16 mouse cellular contexts compared by ENCODE assay signal in genomic region chr10:7695286-7695685, GRCm38 (mm10). TPM values are rescaled to one million over a fixed set of nuclear protein-coding genes. Genes with fewer than 3 reads are reported as not detected.
DNase-seq lines count a peak whose midpoint lies in the region; ATAC-seq and TF ChIP-seq lines count a peak whose summit lies in the region.
"Had no signal": no experiment of that assay in that cellular context is flagged by ENCODE, and none has a peak within 500 bp of the region (broad histone marks: within the 10 kb centered on the region; RNA-seq: fewer than 3 reads in every experiment).

No protein-coding gene starts in this region.

- ATAC-seq in CD4-positive, CD25-positive, alpha-beta regulatory T cell, adult 4 months: peak; percentile 61

- no peaks in the 10 kb centered on the region for H3K27me3 ChIP-seq in embryonic facial prominence, embryonic 10.5 days (replicated peaks; ENCODE audit: low read depth, poor library complexity, severe bottlenecking)
- H3K27me3 ChIP-seq: limb, embryonic 13.5 days; neural tube, embryonic 13.5 days had no signal

- H3K27ac ChIP-seq in layer of hippocampus, adult 2 months: no peak overlapping the region
- H3K27ac ChIP-seq in embryonic facial prominence, embryonic 10.5 days (replicated peaks): no peak overlapping the region
- H3K27ac ChIP-seq: limb, embryonic 13.5 days; neural tube, embryonic 13.5 days had no signal

- peaks cover 92% of the 10 kb centered on the region for H3K36me3 ChIP-seq in embryonic facial prominence, embryonic 10.5 days (replicated peaks)

- peak; percentile 54 for TF ChIP-seq CTCF in layer of hippocampus, adult 2 months (conservative IDR thresholded peaks at IDR 0.05)

- H3K4me3 ChIP-seq in layer of hippocampus, adult 2 months: no peak overlapping the region
- H3K4me3 ChIP-seq in embryonic facial prominence, embryonic 10.5 days: no peak overlapping the region
- H3K4me3 ChIP-seq: limb, embryonic 13.5 days; neural tube, embryonic 13.5 days had no signal

- H3K9me3 ChIP-seq in embryonic facial prominence, embryonic 10.5 days: no peaks in the 10 kb centered on the region
- H3K9me3 ChIP-seq: G1E; limb, embryonic 13.5 days; neural tube, embryonic 13.5 days had no signal

- H3K4me1 ChIP-seq in embryonic facial prominence, embryonic 10.5 days: no peaks in the 10 kb centered on the region
- H3K4me1 ChIP-seq: limb, embryonic 13.5 days; neural tube, embryonic 13.5 days had no signal

- no peak for DNase-seq in layer of hippocampus, adult 2 months (ENCODE audit: low spot score in 2 of 2)
- no peak for DNase-seq in layer of hippocampus, postnatal 10 days (ENCODE audit: low spot score in 2 of 2)
- peak; percentile 20 for DNase-seq in embryonic facial prominence, embryonic 10.5 days (ENCODE audit: low spot score)
- peak; percentile 30 for DNase-seq in thymus, postnatal 0 days (ENCODE audit: low spot score)
- DNase-seq in embryo, embryonic 9.5 days (ENCODE audit: extremely low spot score): no peak
- DNase-seq in kidney, postnatal 25 days: no peak
- DNase-seq in gastrocnemius, postnatal 4 days (ENCODE audit: low spot score in 2 of 2): no peak
- DNase-seq: adrenal gland, postnatal 10 days; cerebellum, adult 9-11 months; kidney, adult 11 months; layer of hippocampus, adult 9-11 months; spleen, adult 18-20 months had no signal

RNA-seq across cellular contexts. Expression of gene Lats1, which starts 14.3 kb away (rescaled TPM):
- total RNA-seq in layer of hippocampus, adult 2 months (2021): 10 to 100 TPM; 32.6 to 35.8 TPM
- total RNA-seq in layer of hippocampus, postnatal 10 days (2021): 10 to 100 TPM; 50.7 to 54.9 TPM
- polyA plus RNA-seq in CD4-positive, CD25-positive, alpha-beta regulatory T cell, adult 4 months (2017; shearing (Covaris generic)): 1 to 10 TPM; 5.8 to 7.2 TPM
- polyA plus RNA-seq in embryonic facial prominence, embryonic 10.5 days (2016; fragmentation: Nextera tagmentation; extraction: Ambion mirVana): 7.7 and 8.2 TPM in 2 replicates
- 4.2 and 5.2 TPM in 2 replicates for polyA plus RNA-seq in thymus, postnatal 0 days (2015; fragmentation: Nextera tagmentation; extraction: Ambion mirVana)
- 10 to 100 TPM; 26.7 to 30.2 TPM for total RNA-seq in gastrocnemius, postnatal 4 days (2021)

RNA-seq across cellular contexts. Expression of gene Pcmt1, which starts 14.3 kb away (rescaled TPM):
- total RNA-seq in layer of hippocampus, adult 2 months (2021): 100 to 1,000 TPM; 151 to 162 TPM
- 100 to 1,000 TPM; 130 to 133 TPM for total RNA-seq in layer of hippocampus, postnatal 10 days (2021)
- 100 to 1,000 TPM; 109 to 118 TPM for polyA plus RNA-seq in CD4-positive, CD25-positive, alpha-beta regulatory T cell, adult 4 months (2017; shearing (Covaris generic))
- polyA plus RNA-seq in embryonic facial prominence, embryonic 10.5 days (2016; fragmentation: Nextera tagmentation; extraction: Ambion mirVana): 120 and 126 TPM in 2 replicates
- polyA plus RNA-seq in thymus, postnatal 0 days (2015; fragmentation: Nextera tagmentation; extraction: Ambion mirVana): 132 and 140 TPM in 2 replicates
- total RNA-seq in gastrocnemius, postnatal 4 days (2021): 10 to 100 TPM; 88.1 to 94.6 TPM

RNA-seq across cellular contexts. Expression of gene Nup43, which starts 28.0 kb away (rescaled TPM):
- 1 to 10 TPM; 5.8 to 8.2 TPM for total RNA-seq in layer of hippocampus, adult 2 months (2021)
- total RNA-seq in layer of hippocampus, postnatal 10 days (2021): 1 to 10 TPM; 7.2 to 9.2 TPM
- polyA plus RNA-seq in CD4-positive, CD25-positive, alpha-beta regulatory T cell, adult 4 months (2017; shearing (Covaris generic)): 10 to 100 TPM; 28.1 to 31.3 TPM
- 95.4 and 95.9 TPM in 2 replicates for polyA plus RNA-seq in embryonic facial prominence, embryonic 10.5 days (2016; fragmentation: Nextera tagmentation; extraction: Ambion mirVana)
- 41.7 and 42.0 TPM in 2 replicates for polyA plus RNA-seq in thymus, postnatal 0 days (2015; fragmentation: Nextera tagmentation; extraction: Ambion mirVana)
- total RNA-seq in gastrocnemius, postnatal 4 days (2021): 10 to 100 TPM; 13.4 to 13.7 TPM

RNA-seq across cellular contexts. Expression of gene Katna1, which starts 30.5 kb away (rescaled TPM):
- 10 to 100 TPM; 16.6 to 18.3 TPM for total RNA-seq in layer of hippocampus, adult 2 months (2021)
- 10 to 100 TPM; 14.9 to 15.1 TPM for total RNA-seq in layer of hippocampus, postnatal 10 days (2021)
- 10 to 100 TPM; 79.6 to 87.1 TPM for polyA plus RNA-seq in CD4-positive, CD25-positive, alpha-beta regulatory T cell, adult 4 months (2017; shearing (Covaris generic))
- polyA plus RNA-seq in embryonic facial prominence, embryonic 10.5 days (2016; fragmentation: Nextera tagmentation; extraction: Ambion mirVana): 69.3 and 72.0 TPM in 2 replicates
- 67.4 and 74.0 TPM in 2 replicates for polyA plus RNA-seq in thymus, postnatal 0 days (2015; fragmentation: Nextera tagmentation; extraction: Ambion mirVana)
- 10 to 100 TPM; 19.7 to 21.9 TPM for total RNA-seq in gastrocnemius, postnatal 4 days (2021)

Comparison
In these comparisons a context has a peak if more than half of its experiments do, and no peak if none do; other contexts are left out.
1. DNase-seq: peak in embryonic facial prominence, embryonic 10.5 days (single experiment) and thymus, postnatal 0 days (single experiment); none in layer of hippocampus, adult 2 months (0 of 2), layer of hippocampus, postnatal 10 days (0 of 2), embryo, embryonic 9.5 days (single experiment), kidney, postnatal 25 days (0 of 2) and gastrocnemius, postnatal 4 days (0 of 2).